13 mouse cellular contexts compared by ENCODE assay signal in the genomic region with DNA sequence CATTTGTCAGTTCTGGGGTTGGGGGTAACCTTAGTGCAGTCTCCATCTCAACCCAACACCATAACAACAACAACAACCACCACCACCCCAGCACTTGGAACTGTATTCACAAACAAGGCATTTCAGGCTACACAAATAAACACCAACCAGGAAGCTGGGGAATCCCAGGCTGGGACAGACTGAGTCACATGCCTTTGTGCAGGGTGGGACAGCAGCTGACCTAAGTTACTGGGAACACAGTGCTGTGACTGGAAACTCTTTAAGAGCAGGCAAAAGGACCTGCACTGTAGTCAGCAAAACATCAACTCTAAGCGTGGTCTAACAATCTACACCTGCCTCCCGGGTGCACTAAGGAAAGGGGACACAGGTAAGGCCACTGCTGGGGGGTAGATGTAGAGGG. TPM values are rescaled to one million over a fixed set of nuclear protein-coding genes. Genes with fewer than 3 reads are reported as not detected.
DNase-seq lines count a peak whose midpoint lies in the region; ATAC-seq and TF ChIP-seq lines count a peak whose summit lies in the region.
"Had no signal": no experiment of that assay in that cellular context is flagged by ENCODE, and none has a peak within 500 bp of the region (broad histone marks: within the 10 kb centered on the region; RNA-seq: fewer than 3 reads in every experiment).

No protein-coding gene starts in this region.

- peak overlapping the region; percentile 35; the same call in 1 of the 2 replicates for H3K27ac ChIP-seq in hindbrain, embryonic 10.5 days
- no peak overlapping the region for H3K27ac ChIP-seq in hindbrain, embryonic 13.5 days
- H3K27ac ChIP-seq in bone marrow macrophage, adult 2 months (ENCODE audit: insufficient read depth, low read depth, low read length) = peak overlapping the region; percentile 92
- H3K27ac ChIP-seq in lung, postnatal 0 days (ENCODE audit: low read length) = peak overlapping the region; percentile 86
- no peak overlapping the region for H3K27ac ChIP-seq in hindbrain, embryonic 14.5 days
- H3K27ac ChIP-seq: neural tube, embryonic 12.5 days had no signal

- H3K4me1 ChIP-seq in hindbrain, embryonic 10.5 days (replicated peaks) = peaks cover 42% of the 10 kb centered on the region
- peaks cover 58% of the 10 kb centered on the region for H3K4me1 ChIP-seq in hindbrain, embryonic 13.5 days (replicated peaks)
- peaks cover 73% of the 10 kb centered on the region for H3K4me1 ChIP-seq in bone marrow macrophage, adult 2 months (ENCODE audit: control insufficient read depth, insufficient read depth, low read length)
- H3K4me1 ChIP-seq in lung, postnatal 0 days (ENCODE audit: insufficient read depth, low read depth, low read length) = peaks cover 59% of the 10 kb centered on the region
- H3K4me1 ChIP-seq in hindbrain, embryonic 14.5 days (replicated peaks; ENCODE audit: control insufficient read depth, insufficient read depth, low read length) = peaks cover 20% of the 10 kb centered on the region

- TF ChIP-seq POLR2A in bone marrow macrophage, adult 2 months (IDR thresholded peaks at IDR 0.05; ENCODE audit: borderline replicate concordance, low read depth, low read length) = no peak

- H3K9me3 ChIP-seq in hindbrain, embryonic 10.5 days = no peaks in the 10 kb centered on the region
- H3K9me3 ChIP-seq in hindbrain, embryonic 13.5 days = no peaks in the 10 kb centered on the region
- no peaks in the 10 kb centered on the region for H3K9me3 ChIP-seq in lung, postnatal 0 days (ENCODE audit: low read length)
- H3K9me3 ChIP-seq in hindbrain, embryonic 14.5 days (ENCODE audit: control insufficient read depth, low read length) = no peaks in the 10 kb centered on the region
- H3K9me3 ChIP-seq: neural tube, embryonic 12.5 days had no signal

- no peaks in the 10 kb centered on the region for H3K36me3 ChIP-seq in hindbrain, embryonic 10.5 days
- H3K36me3 ChIP-seq in hindbrain, embryonic 13.5 days = no peaks in the 10 kb centered on the region
- H3K36me3 ChIP-seq in lung, postnatal 0 days (ENCODE audit: insufficient read depth, low read length) = no peaks in the 10 kb centered on the region
- no peaks in the 10 kb centered on the region for H3K36me3 ChIP-seq in hindbrain, embryonic 14.5 days (replicated peaks; ENCODE audit: control insufficient read depth, insufficient read depth)
- H3K36me3 ChIP-seq: neural tube, embryonic 12.5 days had no signal

- TF ChIP-seq CTCF in bone marrow macrophage, adult 2 months (IDR thresholded peaks at IDR 0.05; ENCODE audit: low read depth, low read length) = no peak
- no peak for TF ChIP-seq CTCF in lung, postnatal 0 days (IDR thresholded peaks at IDR 0.05)

- no peak overlapping the region for H3K9ac ChIP-seq in hindbrain, embryonic 13.5 days
- H3K9ac ChIP-seq in lung, postnatal 0 days (replicated peaks; ENCODE audit: low read depth) = no peak overlapping the region
- H3K9ac ChIP-seq in hindbrain, embryonic 14.5 days = no peak overlapping the region
- H3K9ac ChIP-seq: neural tube, embryonic 12.5 days had no signal

- no peak overlapping the region for H3K4me3 ChIP-seq in hindbrain, embryonic 10.5 days
- no peak overlapping the region for H3K4me3 ChIP-seq in hindbrain, embryonic 13.5 days
- peak overlapping the region; percentile 60 for H3K4me3 ChIP-seq in bone marrow macrophage, adult 2 months (ENCODE audit: insufficient read depth, low read length)
- H3K4me3 ChIP-seq in lung, postnatal 0 days (ENCODE audit: low read depth, low read length) = no peak overlapping the region
- no peak overlapping the region for H3K4me3 ChIP-seq in hindbrain, embryonic 14.5 days (replicated peaks; ENCODE audit: low read length)
- H3K4me3 ChIP-seq: neural tube, embryonic 12.5 days had no signal

- H3K4me2 ChIP-seq in hindbrain, embryonic 13.5 days = no peak overlapping the region
- peak overlapping the region; percentile 9; the same call in 1 of the 2 replicates for H3K4me2 ChIP-seq in lung, postnatal 0 days (replicated peaks; ENCODE audit: low read depth, low read length)
- H3K4me2 ChIP-seq in hindbrain, embryonic 14.5 days (replicated peaks) = no peak overlapping the region
- H3K4me2 ChIP-seq: neural tube, embryonic 12.5 days had no signal

- peak; percentile 52 for TF ChIP-seq EP300 in lung, postnatal 0 days (IDR thresholded peaks at IDR 0.05)

- no peaks in the 10 kb centered on the region for H3K27me3 ChIP-seq in hindbrain, embryonic 10.5 days (ENCODE audit: insufficient read depth, poor library complexity, severe bottlenecking)
- H3K27me3 ChIP-seq in hindbrain, embryonic 13.5 days = no peaks in the 10 kb centered on the region
- H3K27me3 ChIP-seq in lung, postnatal 0 days (replicated peaks; ENCODE audit: insufficient read depth, low read length) = no peaks in the 10 kb centered on the region
- H3K27me3 ChIP-seq in hindbrain, embryonic 14.5 days (ENCODE audit: control insufficient read depth, insufficient read depth, low read length) = no peaks in the 10 kb centered on the region
- H3K27me3 ChIP-seq: neural tube, embryonic 12.5 days had no signal

- 92% methylated on average over 2 of the region's 2 CpGs for WGBS in hindbrain, embryonic 10.5 days
- 93% methylated on average over 2 of the region's 2 CpGs for WGBS in hindbrain, embryonic 13.5 days
- WGBS in lung, postnatal 0 days = 66% methylated on average over 2 of the region's 2 CpGs
- 94% methylated on average over 2 of the region's 2 CpGs for WGBS in hindbrain, embryonic 14.5 days

- no peak for ATAC-seq in hindbrain, embryonic 13.5 days (ENCODE audit: low FRiP score)
- peak; percentile 23 for ATAC-seq in inflammation-experienced regulatory T-cells, adult 6 months
- peak; percentile 76 for ATAC-seq in lung, postnatal 0 days
- no peak for ATAC-seq in hindbrain, embryonic 14.5 days (ENCODE audit: low FRiP score)
- ATAC-seq: forebrain, embryonic 14.5 days; hindbrain, embryonic 16.5 days had no signal

- DNase-seq in hindbrain, embryonic 10.5 days (ENCODE audit: low spot score) = no peak
- peak; percentile 73 for DNase-seq in lung, postnatal 0 days (ENCODE audit: low spot score)
- DNase-seq in retina, embryonic 14.5 days (ENCODE audit: low spot score) = no peak
- no peak for DNase-seq in hindbrain, embryonic 14.5 days (ENCODE audit: low spot score)
- DNase-seq in layer of hippocampus, postnatal 36 days = no peak
- DNase-seq: cerebellum, postnatal 10 days had no signal

RNA-seq across cellular contexts. Expression of a gene that starts 11.5 kb away (rescaled TPM):
- not detected in 2 replicates for polyA plus RNA-seq in hindbrain, embryonic 10.5 days (2016; fragmentation: Nextera tagmentation; extraction: Ambion mirVana)
- polyA plus RNA-seq in hindbrain, embryonic 13.5 days (2015; fragmentation: Nextera tagmentation; extraction: Ambion mirVana) = 0.19 TPM in 1 of 2 replicates, not detected in the other
- not detected in 2 replicates for polyA plus RNA-seq in bone marrow macrophage, adult 2 months (2012; ENCODE audit: insufficient read depth, insufficient read length, missing spikeins)
- under 1 TPM in 1 of 3 experiments, not detected in 2; 0.62 TPM for polyA plus RNA-seq in inflammation-experienced regulatory T-cells, adult 6 months (2017; shearing (Covaris generic))
- 0.18 and 0.27 TPM in 2 replicates for polyA plus RNA-seq in lung, postnatal 0 days (2015; fragmentation: Nextera tagmentation; extraction: Ambion mirVana)
- not detected in 2 replicates for polyA plus RNA-seq in hindbrain, embryonic 14.5 days (2014; fragmentation: Nextera tagmentation; extraction: Ambion mirVana)
- total RNA-seq in layer of hippocampus, postnatal 36 days (2021) = not detected
- polyA plus RNA-seq: forebrain, embryonic 14.5 days; hindbrain, embryonic 16.5 days; limb, embryonic 14.5 days had no signal

RNA-seq across cellular contexts. Expression of a gene that starts 33.5 kb away (rescaled TPM):
- 31.7 and 33.4 TPM in 2 replicates for polyA plus RNA-seq in hindbrain, embryonic 10.5 days (2016; fragmentation: Nextera tagmentation; extraction: Ambion mirVana)
- 25.7 and 26.9 TPM in 2 replicates for polyA plus RNA-seq in hindbrain, embryonic 13.5 days (2015; fragmentation: Nextera tagmentation; extraction: Ambion mirVana)
- polyA plus RNA-seq in bone marrow macrophage, adult 2 months (2012; ENCODE audit: insufficient read depth, insufficient read length, missing spikeins) = 73.0 and 75.3 TPM in 2 replicates
- polyA plus RNA-seq in inflammation-experienced regulatory T-cells, adult 6 months (2017; shearing (Covaris generic)) = 100 to 1,000 TPM; 125 to 194 (median 163) TPM
- polyA plus RNA-seq in lung, postnatal 0 days (2015; fragmentation: Nextera tagmentation; extraction: Ambion mirVana) = 78.2 and 89.0 TPM in 2 replicates
- 25.2 and 25.4 TPM in 2 replicates for polyA plus RNA-seq in hindbrain, embryonic 14.5 days (2014; fragmentation: Nextera tagmentation; extraction: Ambion mirVana)
- total RNA-seq in layer of hippocampus, postnatal 36 days (2021) = 100 to 1,000 TPM; 189 to 211 TPM

Comparison
In these comparisons a context has a peak if more than half of its experiments do, and no peak if none do; other contexts are left out.
1. H3K27ac ChIP-seq: peak in hindbrain, embryonic 10.5 days (single experiment), bone marrow macrophage, adult 2 months (single experiment) and lung, postnatal 0 days (single experiment); none in hindbrain, embryonic 13.5 days (single experiment) and hindbrain, embryonic 14.5 days (single experiment).
2. ATAC-seq: peak in inflammation-experienced regulatory T-cells, adult 6 months (single experiment) and lung, postnatal 0 days (single experiment); none in hindbrain, embryonic 13.5 days (single experiment) and hindbrain, embryonic 14.5 days (single experiment).